In genomic region chrX:161399110-161399509, GRCm38 (mm10) we compare ENCODE assay signal across 8 mouse cellular contexts.
DNase-seq lines count a peak whose midpoint lies in the region; ATAC-seq and TF ChIP-seq lines count a peak whose summit lies in the region.

No protein-coding gene starts in this region.

- TF ChIP-seq EP300 in liver, postnatal 0 days (IDR thresholded peaks at IDR 0.05; ENCODE audit: low read depth), result no peak

- H3K9me3 ChIP-seq in midbrain, embryonic 10.5 days (replicated peaks), result no peaks in the 10 kb centered on the region
- no peaks in the 10 kb centered on the region for H3K9me3 ChIP-seq in midbrain, embryonic 15.5 days
- H3K9me3 ChIP-seq in liver, postnatal 0 days (ENCODE audit: low read length), result no peaks in the 10 kb centered on the region

- 26% methylated on average over 11 of the region's 11 CpGs for WGBS in midbrain, embryonic 10.5 days
- whole genome bisulfite sequencing in midbrain, embryonic 15.5 days, result 31% methylated on average over 11 of the region's 11 CpGs
- 23% methylated on average over 11 of the region's 11 CpGs for WGBS in liver, postnatal 0 days (ENCODE audit: insufficient replicate concordance)

- H3K27ac ChIP-seq in midbrain, embryonic 10.5 days (replicated peaks), result no peak overlapping the region
- no peak overlapping the region for H3K27ac ChIP-seq in midbrain, embryonic 15.5 days
- no peak overlapping the region for H3K27ac ChIP-seq in liver, postnatal 0 days (ENCODE audit: low read depth)

- TF ChIP-seq CTCF in liver, postnatal 0 days (IDR thresholded peaks at IDR 0.05; ENCODE audit: low read depth), result peak; percentile 94

- no peak overlapping the region for H3K4me2 ChIP-seq in midbrain, embryonic 15.5 days
- H3K4me2 ChIP-seq in liver, postnatal 0 days (ENCODE audit: low read depth, low read length), result no peak overlapping the region

- H3K27me3 ChIP-seq in midbrain, embryonic 10.5 days (ENCODE audit: low read depth, poor library complexity, severe bottlenecking), result peaks cover 42% of the 10 kb centered on the region
- peaks cover 5% of the 10 kb centered on the region; the same call in 1 of the 2 replicates for H3K27me3 ChIP-seq in midbrain, embryonic 15.5 days (replicated peaks)
- H3K27me3 ChIP-seq in liver, postnatal 0 days (ENCODE audit: insufficient read depth, low read length), result 0 out of 2 replicates have a peak, but pooled peaks cover 3% of the 10 kb centered on the region

- no peaks in the 10 kb centered on the region for H3K4me1 ChIP-seq in midbrain, embryonic 10.5 days
- no peaks in the 10 kb centered on the region for H3K4me1 ChIP-seq in midbrain, embryonic 15.5 days
- no peaks in the 10 kb centered on the region for H3K4me1 ChIP-seq in liver, postnatal 0 days (ENCODE audit: insufficient read depth)

- ATAC-seq in midbrain, embryonic 15.5 days (replicated peaks), result no peak
- ATAC-seq in liver, postnatal 0 days, result no peak

- H3K9ac ChIP-seq in midbrain, embryonic 15.5 days, result no peak overlapping the region
- no peak overlapping the region for H3K9ac ChIP-seq in liver, postnatal 0 days (replicated peaks)

- no peak overlapping the region for H3K4me3 ChIP-seq in midbrain, embryonic 10.5 days
- no peak overlapping the region for H3K4me3 ChIP-seq in midbrain, embryonic 15.5 days
- no peak overlapping the region for H3K4me3 ChIP-seq in liver, postnatal 0 days (ENCODE audit: low read depth, low read length)

- DNase-seq in midbrain, embryonic 10.5 days (ENCODE audit: low spot score), result peak; percentile 63
- peak; percentile 70 for DNase-seq in adrenal gland, postnatal 36 days
- DNase-seq in fat pad, adult 2 months (ENCODE audit: extremely low read depth, low read depth, low spot score), result peak; percentile 1
- DNase-seq in kidney, postnatal 14 days, result peak; percentile 73
- DNase-seq in liver, postnatal 0 days, result peak; percentile 75
- DNase-seq in right cerebral cortex, adult 2 months (ENCODE audit: low spot score in 2 of 2), result peak; percentile 69 to 77
- peak; percentile 71 for DNase-seq in urinary bladder, postnatal 14 days (ENCODE audit: low spot score)

- no peaks in the 10 kb centered on the region for H3K36me3 ChIP-seq in midbrain, embryonic 10.5 days
- H3K36me3 ChIP-seq in midbrain, embryonic 15.5 days (replicated peaks), result no peaks in the 10 kb centered on the region
- no peaks in the 10 kb centered on the region for H3K36me3 ChIP-seq in liver, postnatal 0 days (replicated peaks; ENCODE audit: insufficient read depth, low read length)

Comparison
In these comparisons a context has a peak if more than half of its experiments do, and no peak if none do; other contexts are left out.
1. DNase-seq: peak in every context shown above with its lines; median percentile 75 in liver, postnatal 0 days; 73 in kidney, postnatal 14 days; 73 in right cerebral cortex, adult 2 months; 71 in urinary bladder, postnatal 14 days; 70 in adrenal gland, postnatal 36 days; 63 in midbrain, embryonic 10.5 days; 1 in fat pad, adult 2 months.